Mouse (Mus musculus) forebrain, embryonic 13.5 days (tissue): ENCODE measurements at regions not wholly inside any gene's neighbourhood (a gene's known extent, or its start where the extent isn't known, plus 50 kb on each side); places are given as distances from the start of the nearest gene placed in this dataset.

Experiments
- ATAC-seq: fragments of 200-750 bp; cut with Nextera tagmentation; 2 replicates; pipeline ENCODE4 v1.8.0; 2017
- H3K27ac ChIP-seq: fragments of 300-500 bp; sonication (generic); 2 replicates; pipeline ENCODE4 v1.5.1; 2015; ENCODE audit warnings: inconsistent platforms, mild to moderate bottlenecking, moderate library complexity
- H3K27me3 ChIP-seq: fragments of 300-500 bp; sonication (generic); 2 replicates; pipeline ENCODE4 v1.6.1; 2015; ENCODE audit warnings: mild to moderate bottlenecking, inconsistent platforms
- H3K36me3 ChIP-seq: fragments of 300-500 bp; sonication (generic); 2 replicates; pipeline ENCODE4 v1.6.1; 2015; ENCODE audit warnings: mild to moderate bottlenecking, inconsistent platforms; ENCODE audit not compliant: poor library complexity, severe bottlenecking
- H3K4me1 ChIP-seq: fragments of 300-500 bp; sonication (generic); 2 replicates; pipeline ENCODE4 v1.6.1; 2015; ENCODE audit warnings: inconsistent platforms
- H3K4me2 ChIP-seq: fragments of 300-500 bp; sonication (generic); 2 replicates; pipeline ENCODE4 v1.6.1; 2015; ENCODE audit warnings: inconsistent platforms, mild to moderate bottlenecking, moderate library complexity
- H3K4me3 ChIP-seq: fragments of 300-500 bp; sonication (generic); 2 replicates; pipeline ENCODE4 v1.5.1; 2015; ENCODE audit warnings: mild to moderate bottlenecking, inconsistent platforms
- H3K9ac ChIP-seq: fragments of 300-500 bp; sonication (generic); 2 replicates; pipeline ENCODE4 v1.6.1; 2015; ENCODE audit warnings: mild to moderate bottlenecking, inconsistent platforms
- H3K9me3 ChIP-seq: fragments of 300-500 bp; sonication (generic); replicated peaks from 2 replicates; pipeline ENCODE4 v1.6.1; 2016; ENCODE audit warnings: inconsistent platforms
- WGBS: fragments of 180-500 bp; shearing (Covaris S2); methylation state at CpG from one replicate; pipeline ENCODE4 v1.1.7; 2015; 5-methylcytosine and 5-hydroxymethylcytosine counted together

GRCm38 (mm10) chr17:84129204-84129603, 58.5 kb downstream of the Zfp36l2 start:
- no peak for ATAC-seq
- WGBS = 75% methylated on average over 13 of the region's 13 CpGs
- Histone ChIP-seq H3K27me3 (no peaks in the 10 kb centered on the region), H3K9me3 (peaks cover 4% of the 10 kb centered on the region; the same call in 1 of the 2 replicates), H3K4me3 (no peak overlapping the region), H3K4me1 (no peaks in the 10 kb centered on the region), H3K27ac (no peak overlapping the region), H3K9ac (no peak overlapping the region), H3K36me3 (no peaks in the 10 kb centered on the region), H3K4me2 (no peak overlapping the region)

- Histone ChIP-seq H3K9ac (no peak overlapping the region), H3K4me2 (no peak overlapping the region), H3K36me3 (no peaks in the 10 kb centered on the region), H3K4me1 (no peaks in the 10 kb centered on the region), H3K9me3 (peaks cover 4% of the 10 kb centered on the region; the same call in 1 of the 2 replicates), H3K27ac (no peak overlapping the region), H3K27me3 (no peaks in the 10 kb centered on the region), H3K4me3 (no peak overlapping the region)
- WGBS = 83% methylated on average over 5 of the region's 5 CpGs
- no peak for ATAC-seq
These were observed 59.5 kb downstream of the Zfp36l2 start for GRCm38 (mm10) chr17:84128262-84128661.

GRCm38 (mm10) chr17:84126168-84126567, 61.6 kb downstream of the Zfp36l2 start:
- Histone ChIP-seq H3K27me3 (no peaks in the 10 kb centered on the region), H3K4me2 (no peak overlapping the region), H3K4me3 (no peak overlapping the region), H3K9me3 (peaks cover 4% of the 10 kb centered on the region; the same call in 1 of the 2 replicates), H3K4me1 (no peaks in the 10 kb centered on the region), H3K27ac (no peak overlapping the region; the same call in 1 of the 2 replicates), H3K9ac (no peak overlapping the region), H3K36me3 (no peaks in the 10 kb centered on the region)
- WGBS = 87% methylated on average over 5 of the region's 5 CpGs
- ATAC-seq = no peak

- Histone ChIP-seq H3K9me3 (peaks cover 4% of the 10 kb centered on the region; the same call in 1 of the 2 replicates), H3K27ac (no peak overlapping the region), H3K9ac (no peak overlapping the region), H3K4me3 (no peak overlapping the region), H3K36me3 (no peaks in the 10 kb centered on the region), H3K27me3 (no peaks in the 10 kb centered on the region), H3K4me2 (no peak overlapping the region), H3K4me1 (no peaks in the 10 kb centered on the region)
- WGBS = 93% methylated on average over 2 of the region's 2 CpGs
- no peak for ATAC-seq
These were observed 64.6 kb downstream of the Zfp36l2 start for GRCm38 (mm10) chr17:84123161-84123560.

GRCm38 (mm10) chr17:84122486-84123131, 65.1 kb downstream of the Zfp36l2 start:
- H3K27me3 ChIP-seq = no peaks in the 10 kb centered on the region
- H3K4me2 ChIP-seq = no peak overlapping the region
- no peaks in the 10 kb centered on the region for H3K36me3 ChIP-seq
- no peak overlapping the region for H3K9ac ChIP-seq
- H3K4me3 ChIP-seq = no peak overlapping the region
- H3K4me1 ChIP-seq = no peaks in the 10 kb centered on the region
- WGBS = 81% methylated on average over 6 of the region's 6 CpGs
- H3K9me3 ChIP-seq = peaks cover 4% of the 10 kb centered on the region; the same call in 1 of the 2 replicates
- H3K27ac ChIP-seq = no peak overlapping the region
- no peak for ATAC-seq

- H3K4me3 ChIP-seq = no peak overlapping the region
These were observed 66.5 kb downstream of the Zfp36l2 start for GRCm38 (mm10) chr17:84121291-84121690.

GRCm38 (mm10) chr17:84119221-84120017, 68.3 kb downstream of the Zfp36l2 start:
- peaks cover 7% of the 10 kb centered on the region; the same call in 1 of the 2 replicates for H3K4me1 ChIP-seq
- 88% methylated on average over 16 of the region's 16 CpGs for WGBS
- H3K9ac ChIP-seq = no peak overlapping the region
- no peaks in the 10 kb centered on the region for H3K27me3 ChIP-seq
- H3K9me3 ChIP-seq = no peaks in the 10 kb centered on the region
- no peak overlapping the region for H3K4me2 ChIP-seq
- H3K27ac ChIP-seq = no peak overlapping the region
- ATAC-seq = no peak
- no peaks in the 10 kb centered on the region for H3K36me3 ChIP-seq
- H3K4me3 ChIP-seq = no peak overlapping the region

More at GRCm38 (mm10) chr17:84121291-84121690, 66.5 kb downstream of the Zfp36l2 start:
- Histone ChIP-seq H3K9me3 (no peaks in the 10 kb centered on the region), H3K36me3 (no peaks in the 10 kb centered on the region), H3K27me3 (no peaks in the 10 kb centered on the region), H3K27ac (no peak overlapping the region), H3K4me2 (no peak overlapping the region), H3K4me1 (peaks cover under 1% of the 10 kb centered on the region; the same call in 1 of the 2 replicates), H3K9ac (peak overlapping the region; percentile 8; the same call in 1 of the 2 replicates)
- 77% methylated on average over 6 of the region's 6 CpGs for WGBS
- no peak for ATAC-seq

- Histone ChIP-seq H3K4me2 (no peak overlapping the region), H3K4me3 (no peak overlapping the region), H3K27ac (no peak overlapping the region), H3K9me3 (no peaks in the 10 kb centered on the region), H3K4me1 (peaks cover 7% of the 10 kb centered on the region; the same call in 1 of the 2 replicates), H3K36me3 (no peaks in the 10 kb centered on the region), H3K9ac (no peak overlapping the region), H3K27me3 (no peaks in the 10 kb centered on the region)
- no peak for ATAC-seq
- 77% methylated on average over 1 of the region's 1 CpGs for WGBS
These were observed 69.0 kb downstream of the Zfp36l2 start for GRCm38 (mm10) chr17:84118781-84119180.

GRCm38 (mm10) chr17:84118271-84118670, 69.5 kb downstream of the Zfp36l2 start:
- Histone ChIP-seq H3K4me2 (no peak overlapping the region), H3K27ac (no peak overlapping the region), H3K27me3 (no peaks in the 10 kb centered on the region), H3K4me3 (no peak overlapping the region), H3K9me3 (no peaks in the 10 kb centered on the region), H3K9ac (no peak overlapping the region), H3K4me1 (peaks cover 7% of the 10 kb centered on the region; the same call in 1 of the 2 replicates), H3K36me3 (no peaks in the 10 kb centered on the region)
- no peak for ATAC-seq
- WGBS = 90% methylated on average over 4 of the region's 4 CpGs

- H3K27me3 ChIP-seq = no peaks in the 10 kb centered on the region
- H3K9ac ChIP-seq = no peak overlapping the region
These were observed 70.0 kb downstream of the Zfp36l2 start for GRCm38 (mm10) chr17:84117756-84118155.

GRCm38 (mm10) chr17:84116340-84117279, 71.1 kb downstream of the Zfp36l2 start:
- Histone ChIP-seq H3K9me3 (no peaks in the 10 kb centered on the region), H3K36me3 (no peaks in the 10 kb centered on the region), H3K4me2 (no peak overlapping the region), H3K4me3 (no peak overlapping the region), H3K27ac (no peak overlapping the region), H3K4me1 (peaks cover 17% of the 10 kb centered on the region; the same call in 1 of the 2 replicates), H3K27me3 (no peaks in the 10 kb centered on the region), H3K9ac (no peak overlapping the region)
- WGBS = 94% methylated on average over 17 of the region's 17 CpGs
- no peak for ATAC-seq

More at GRCm38 (mm10) chr17:84117756-84118155, 70.0 kb downstream of the Zfp36l2 start:
- H3K4me2 ChIP-seq = no peak overlapping the region
- WGBS = 88% methylated on average over 1 of the region's 1 CpGs
- H3K4me1 ChIP-seq = peaks cover 7% of the 10 kb centered on the region; the same call in 1 of the 2 replicates
- no peaks in the 10 kb centered on the region for H3K9me3 ChIP-seq
- no peaks in the 10 kb centered on the region for H3K36me3 ChIP-seq
- ATAC-seq = no peak
- H3K27ac ChIP-seq = no peak overlapping the region
- H3K4me3 ChIP-seq = no peak overlapping the region
